Comparison of ENCODE assay signal across 24 mouse cellular contexts in genomic region chrX:76082670-76083069, GRCm38 (mm10).
DNase-seq lines count a peak whose midpoint lies in the region; ATAC-seq and TF ChIP-seq lines count a peak whose summit lies in the region.
"Had no signal": no experiment of that assay in that cellular context is flagged by ENCODE, and none has a peak within 500 bp of the region (broad histone marks: within the 10 kb centered on the region; RNA-seq: fewer than 3 reads in every experiment).

No protein-coding gene starts in this region.

- no peaks in the 10 kb centered on the region for H3K36me3 ChIP-seq in forebrain, embryonic 13.5 days (ENCODE audit: poor library complexity, severe bottlenecking)
- no peaks in the 10 kb centered on the region for H3K36me3 ChIP-seq in forebrain, embryonic 10.5 days (replicated peaks)
- no peaks in the 10 kb centered on the region for H3K36me3 ChIP-seq in kidney, postnatal 0 days (ENCODE audit: insufficient read depth, low read length)
- H3K36me3 ChIP-seq: heart, embryonic 15.5 days; limb, embryonic 13.5 days; neural tube, embryonic 13.5 days had no signal

- H3K27me3 ChIP-seq in forebrain, embryonic 13.5 days = no peaks in the 10 kb centered on the region
- no peaks in the 10 kb centered on the region for H3K27me3 ChIP-seq in forebrain, embryonic 10.5 days (ENCODE audit: poor library complexity, severe bottlenecking)
- no peaks in the 10 kb centered on the region for H3K27me3 ChIP-seq in kidney, postnatal 0 days (ENCODE audit: insufficient read depth, low read length)
- H3K27me3 ChIP-seq: heart, embryonic 15.5 days; limb, embryonic 13.5 days; neural tube, embryonic 13.5 days had no signal

- no peak for DNase-seq in forebrain, embryonic 10.5 days (ENCODE audit: extremely low spot score, low spot score)
- peak; percentile 38 for DNase-seq in kidney, postnatal 0 days (ENCODE audit: low spot score)
- no peak for DNase-seq in kidney, postnatal 10 days
- DNase-seq in lung, postnatal 10 days = peak; percentile 1
- no peak for DNase-seq in lung, postnatal 25 days (ENCODE audit: low spot score)
- peak; percentile 1 to 8 for DNase-seq in frontal cortex, adult 2 months (ENCODE audit: extremely low spot score in 1 of 2, low spot score in 1 of 2)
- no peak for DNase-seq in spleen, postnatal 36 days (ENCODE audit: low spot score in 2 of 2)
- DNase-seq: adrenal gland, postnatal 36 days; cerebellum, adult 8-10 months; gastrocnemius, postnatal 36 days; heart, postnatal 4 days; kidney, postnatal 25 days; midbrain, embryonic 14.5 days; right cerebral cortex, adult 18-20 months; thymus, adult 2 months had no signal

- ATAC-seq in forebrain, embryonic 13.5 days = peak; percentile 63; the same call in 1 of the 2 replicates
- no peak for ATAC-seq in kidney, postnatal 0 days (replicated peaks; ENCODE audit: low FRiP score, low read depth)
- ATAC-seq: CD4-positive, CD25-positive, alpha-beta regulatory T cell, adult 4 months; hindbrain, embryonic 16.5 days; intestine, postnatal 0 days had no signal

- no peak overlapping the region for H3K4me3 ChIP-seq in forebrain, embryonic 13.5 days
- H3K4me3 ChIP-seq in forebrain, embryonic 10.5 days = no peak overlapping the region
- no peak overlapping the region for H3K4me3 ChIP-seq in kidney, postnatal 0 days (replicated peaks; ENCODE audit: low read depth, low read length)
- H3K4me3 ChIP-seq: erythroblast, embryonic 14.5 days; heart, embryonic 15.5 days; limb, embryonic 13.5 days; neural tube, embryonic 13.5 days had no signal

- H3K4me2 ChIP-seq in forebrain, embryonic 13.5 days = no peak overlapping the region
- H3K4me2 ChIP-seq in kidney, postnatal 0 days (ENCODE audit: low read length) = no peak overlapping the region
- H3K4me2 ChIP-seq: heart, embryonic 15.5 days; limb, embryonic 13.5 days; neural tube, embryonic 13.5 days had no signal

- 69% methylated on average over 4 of the region's 4 CpGs for WGBS in forebrain, embryonic 13.5 days
- 84% methylated on average over 4 of the region's 4 CpGs for WGBS in forebrain, embryonic 10.5 days
- WGBS in kidney, postnatal 0 days = 45% methylated on average over 4 of the region's 4 CpGs

- TF ChIP-seq CTCF in kidney, postnatal 0 days (IDR thresholded peaks at IDR 0.05; ENCODE audit: low read depth) = no peak

- H3K4me1 ChIP-seq in forebrain, embryonic 13.5 days = no peaks in the 10 kb centered on the region
- no peaks in the 10 kb centered on the region for H3K4me1 ChIP-seq in forebrain, embryonic 10.5 days
- no peaks in the 10 kb centered on the region for H3K4me1 ChIP-seq in kidney, postnatal 0 days (replicated peaks; ENCODE audit: insufficient read depth, low read length)
- H3K4me1 ChIP-seq: heart, embryonic 15.5 days; limb, embryonic 13.5 days; neural tube, embryonic 13.5 days had no signal

- no peak overlapping the region for H3K9ac ChIP-seq in forebrain, embryonic 13.5 days
- H3K9ac ChIP-seq in kidney, postnatal 0 days (ENCODE audit: low read depth, low read length) = no peak overlapping the region
- H3K9ac ChIP-seq: heart, embryonic 15.5 days; limb, embryonic 13.5 days; liver, embryonic 14.5 days; neural tube, embryonic 13.5 days had no signal

- no peaks in the 10 kb centered on the region for H3K9me3 ChIP-seq in forebrain, embryonic 13.5 days (replicated peaks)
- no peaks in the 10 kb centered on the region for H3K9me3 ChIP-seq in forebrain, embryonic 10.5 days
- no peaks in the 10 kb centered on the region for H3K9me3 ChIP-seq in kidney, postnatal 0 days (replicated peaks; ENCODE audit: low read length)
- H3K9me3 ChIP-seq: heart, embryonic 15.5 days; limb, embryonic 13.5 days; neural tube, embryonic 13.5 days had no signal

- no peak overlapping the region for H3K27ac ChIP-seq in forebrain, embryonic 13.5 days
- H3K27ac ChIP-seq in forebrain, embryonic 10.5 days = no peak overlapping the region
- H3K27ac ChIP-seq in kidney, postnatal 0 days = no peak overlapping the region
- H3K27ac ChIP-seq: heart, embryonic 15.5 days; limb, embryonic 13.5 days; liver, embryonic 14.5 days; neural tube, embryonic 13.5 days had no signal

Comparison
In these comparisons a context has a peak if more than half of its experiments do, and no peak if none do; other contexts are left out.
1. DNase-seq: peak in kidney, postnatal 0 days (single experiment), lung, postnatal 10 days (single experiment) and frontal cortex, adult 2 months (2 of 2); none in forebrain, embryonic 10.5 days (single experiment), kidney, postnatal 10 days (single experiment), lung, postnatal 25 days (single experiment) and spleen, postnatal 36 days (0 of 2).